Mouse (Mus musculus): Measurements from ENCODE around the gene Sart3.
A peak's percentile ranks its signal among the peaks of the same experiment; 100 is the strongest.

Sart3 gene

DNA sequence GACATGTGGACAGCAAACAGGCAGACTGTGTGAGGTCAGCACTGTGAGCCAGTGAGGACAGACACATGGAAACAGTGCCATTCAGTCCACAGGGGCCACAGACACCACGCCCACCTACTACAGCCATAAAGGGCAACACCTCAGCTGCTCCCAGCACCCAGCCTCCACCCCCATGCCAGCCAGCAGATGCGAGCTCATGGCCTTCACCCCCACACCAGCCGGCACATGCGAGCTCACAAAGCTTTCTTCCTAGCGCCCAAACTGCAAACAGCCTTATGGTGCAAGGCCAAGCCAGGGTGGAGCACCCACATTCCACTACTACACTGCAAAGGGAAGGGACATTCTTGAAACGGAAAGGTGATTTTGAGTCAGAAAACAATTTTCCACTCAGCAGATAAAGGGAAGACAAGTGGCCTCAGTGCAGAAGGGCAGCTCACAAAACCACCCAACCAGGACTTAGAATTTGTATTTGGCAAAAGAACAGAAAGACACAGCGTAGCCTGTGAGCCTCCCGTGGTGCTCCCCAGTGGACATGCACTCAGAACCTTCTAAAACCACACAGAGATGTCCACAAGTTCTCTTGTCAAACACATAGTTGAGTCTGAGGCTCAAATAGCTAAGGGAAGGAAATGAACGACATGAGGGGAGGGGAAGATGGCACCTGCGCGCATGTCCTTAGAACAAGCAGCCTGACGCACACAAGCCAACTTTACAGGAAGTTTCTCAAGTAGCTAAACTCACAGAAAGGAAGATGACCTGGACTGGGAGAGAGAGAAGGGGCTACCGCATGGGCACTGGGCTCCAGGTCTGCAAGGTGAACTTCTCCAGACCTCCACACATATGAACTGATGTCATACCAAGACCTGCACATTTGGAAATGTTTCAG is 6.4 kb downstream of the Sart3 start:
- DNase-seq (ENCODE audit: low read depth, low spot score), result no peak

DNA sequence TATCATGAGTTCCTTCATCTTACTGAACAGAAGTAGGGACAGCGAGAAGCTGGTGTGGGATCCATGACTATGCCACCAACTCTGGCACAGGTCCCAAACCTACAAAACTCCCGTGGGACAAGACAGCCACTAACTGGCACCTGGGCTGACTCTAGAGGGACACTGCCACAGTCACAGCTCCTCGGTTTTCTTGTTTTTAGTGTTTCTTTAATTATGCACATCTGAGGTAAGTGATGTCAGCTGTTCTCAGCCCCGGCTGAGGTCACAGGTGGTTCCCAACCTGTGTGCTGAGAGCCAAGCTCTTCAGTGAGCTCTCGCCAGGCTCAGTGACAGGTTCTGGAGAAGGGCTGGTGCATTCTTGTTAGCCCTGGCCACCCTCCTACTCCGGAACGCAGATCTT is 7.9 kb downstream of the Sart3 start:
- no peak for DNase-seq (ENCODE audit: low read depth, low spot score)

DNA sequence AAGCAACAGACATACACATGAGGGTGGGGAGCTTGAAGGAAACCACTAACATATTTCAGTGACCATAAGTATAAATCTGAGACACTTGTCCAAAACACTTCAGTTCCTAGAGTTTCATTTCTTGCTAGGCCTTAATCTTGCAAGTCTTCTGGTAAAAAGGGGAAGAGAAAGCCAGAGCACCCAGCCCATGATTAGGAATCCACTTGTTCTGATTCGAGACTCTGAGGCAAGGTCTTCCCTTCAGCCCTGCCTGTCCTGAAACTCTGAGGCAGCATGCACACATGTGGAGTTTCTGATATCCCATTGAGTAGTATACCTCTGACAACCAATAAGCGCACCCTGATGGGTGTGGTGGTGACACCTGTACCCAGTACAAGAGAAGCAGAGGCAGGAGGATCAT is 10.7 kb downstream of the Sart3 start:
- DNase-seq (ENCODE audit: low read depth, low spot score), result no peak

DNA sequence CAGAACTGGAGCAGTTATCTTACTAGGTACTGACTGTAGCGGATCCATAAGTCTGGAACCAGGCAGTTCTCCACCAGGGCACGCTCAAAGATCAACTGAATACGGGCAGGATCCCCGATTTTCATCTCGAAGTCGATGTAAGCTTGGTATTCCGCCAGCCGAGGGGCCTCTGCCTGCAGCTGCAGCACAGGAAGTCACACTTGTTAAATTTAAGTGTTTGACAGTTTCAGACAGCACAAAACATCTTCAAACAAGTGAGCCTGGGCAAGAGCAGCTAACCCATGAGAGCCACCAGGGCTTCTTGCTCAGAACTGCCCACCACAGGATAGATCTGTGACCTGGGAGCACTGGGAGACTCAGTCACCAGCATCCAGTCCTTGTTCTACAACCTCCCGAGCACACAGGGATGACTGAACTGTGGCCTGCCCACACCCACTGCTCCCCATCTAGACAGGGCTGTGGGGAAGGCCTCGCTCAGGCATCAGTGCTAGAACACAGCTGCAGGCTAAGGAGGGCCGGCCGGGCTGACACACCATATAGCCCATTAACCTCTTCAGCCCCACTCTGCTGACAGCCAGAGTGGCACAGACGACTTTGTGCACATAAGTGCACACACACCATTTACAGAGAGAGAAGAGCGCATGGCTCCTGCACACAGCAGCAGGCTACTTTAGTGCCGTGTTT is 16.8 kb downstream of the Sart3 start:
- DNase-seq (ENCODE audit: low read depth, low spot score), result no peak

DNA sequence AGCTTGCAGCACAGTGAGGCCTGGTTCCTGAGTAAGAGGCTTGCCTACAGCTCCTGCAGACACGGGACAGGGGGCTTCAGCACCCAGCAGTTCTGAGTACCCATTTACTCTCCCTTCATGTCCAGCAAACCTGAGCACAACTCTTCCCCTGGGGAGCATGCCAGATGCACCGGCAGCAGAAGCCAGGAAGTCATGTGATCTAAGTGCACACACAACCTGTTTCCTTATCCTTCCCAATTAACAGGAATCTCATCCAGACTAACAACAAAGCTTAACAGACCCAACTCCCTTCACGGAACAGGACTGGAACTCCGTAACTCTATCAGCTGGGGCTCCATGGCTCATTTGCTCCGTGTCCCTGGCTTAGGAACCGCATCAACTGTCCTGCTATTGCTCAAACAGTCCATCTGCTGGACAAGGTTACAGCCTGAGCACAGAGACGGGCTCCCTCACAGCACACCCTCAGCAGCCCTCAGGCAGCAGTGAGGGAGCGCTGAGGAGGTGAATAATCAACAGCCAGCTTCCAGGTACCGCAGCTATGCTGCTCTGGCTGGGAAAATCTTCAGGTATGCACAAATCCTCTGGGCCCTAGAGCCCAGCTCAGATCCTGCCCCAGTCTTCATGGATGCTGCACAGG is 20.7 kb downstream of the Sart3 start:
- no peak for DNase-seq (ENCODE audit: low read depth, low spot score)

DNA sequence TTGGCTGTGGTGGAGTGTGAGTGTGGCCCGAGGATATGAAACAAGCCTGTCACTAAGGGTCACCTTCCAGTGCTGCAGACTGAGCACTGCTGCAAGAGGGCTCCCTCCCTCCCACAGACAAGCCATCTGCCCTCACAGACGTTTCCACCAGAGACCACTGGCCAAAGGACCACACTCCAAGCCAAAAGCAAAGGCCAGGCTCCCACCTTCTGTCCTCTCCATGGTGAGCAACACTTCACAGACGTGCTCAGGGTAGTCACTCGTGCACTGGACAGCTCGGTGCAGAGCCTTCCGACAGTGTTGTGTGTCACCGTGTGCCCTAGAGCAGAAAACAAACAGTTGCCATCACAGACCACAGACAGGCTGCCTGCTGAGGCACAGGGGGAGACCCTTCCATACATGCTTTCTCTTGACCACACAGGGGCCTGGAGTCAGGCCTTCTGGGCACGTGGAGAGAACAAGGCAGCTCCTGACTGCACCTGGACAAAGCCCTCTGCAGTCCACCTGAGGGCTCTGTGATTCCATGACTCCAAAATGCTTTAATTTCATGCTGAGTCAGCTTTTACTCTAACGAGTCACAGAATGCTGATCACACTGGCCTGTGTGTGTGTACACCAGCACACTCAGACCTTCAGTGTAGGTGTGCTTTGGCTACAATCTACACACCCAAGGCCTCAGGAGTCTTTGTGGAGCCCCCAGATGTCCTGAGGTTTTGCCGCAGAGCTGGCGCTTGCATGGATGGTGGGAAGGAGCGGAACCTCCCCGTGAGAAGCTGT is 23.6 kb downstream of the Sart3 start:
- no peak for DNase-seq (ENCODE audit: low read depth, low spot score)

- no peak for DNase-seq (ENCODE audit: low read depth, low spot score)
Observed at GRCm38 (mm10) chr5:113747629-113748028, 24.7 kb downstream of the Sart3 start.

DNA sequence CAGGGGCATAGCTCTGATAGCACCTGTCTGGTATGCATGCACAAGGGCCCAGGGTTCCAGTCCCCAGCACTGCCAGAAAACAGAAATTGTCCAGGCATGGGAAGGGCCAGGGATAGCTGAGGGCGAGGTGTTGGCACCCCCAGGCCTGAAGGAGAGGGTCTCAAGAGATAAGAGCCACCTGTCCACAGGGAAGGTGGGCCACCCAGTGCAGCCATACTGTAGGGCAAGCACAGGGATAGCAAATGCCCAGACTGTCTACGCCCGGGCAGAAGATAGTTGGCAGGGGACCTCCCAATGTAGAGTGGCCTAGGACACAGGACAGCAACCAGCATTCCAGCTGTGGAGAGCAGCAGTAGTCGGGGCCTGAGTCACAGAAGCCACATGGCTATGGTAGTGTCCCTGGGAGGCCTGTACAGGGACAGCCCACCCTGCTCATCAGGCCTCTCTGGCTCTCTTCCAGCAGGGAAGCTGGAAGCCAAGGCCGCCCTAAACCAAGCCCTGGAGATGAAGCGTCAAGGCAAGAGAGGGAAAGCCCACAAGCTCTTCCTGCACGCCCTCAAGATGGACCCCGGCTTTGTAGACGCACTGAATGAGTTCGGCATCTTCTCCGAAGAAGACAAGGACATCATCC is 34.6 kb downstream of the Sart3 start:
- DNase-seq (ENCODE audit: low read depth, low spot score), result no peak

DNA sequence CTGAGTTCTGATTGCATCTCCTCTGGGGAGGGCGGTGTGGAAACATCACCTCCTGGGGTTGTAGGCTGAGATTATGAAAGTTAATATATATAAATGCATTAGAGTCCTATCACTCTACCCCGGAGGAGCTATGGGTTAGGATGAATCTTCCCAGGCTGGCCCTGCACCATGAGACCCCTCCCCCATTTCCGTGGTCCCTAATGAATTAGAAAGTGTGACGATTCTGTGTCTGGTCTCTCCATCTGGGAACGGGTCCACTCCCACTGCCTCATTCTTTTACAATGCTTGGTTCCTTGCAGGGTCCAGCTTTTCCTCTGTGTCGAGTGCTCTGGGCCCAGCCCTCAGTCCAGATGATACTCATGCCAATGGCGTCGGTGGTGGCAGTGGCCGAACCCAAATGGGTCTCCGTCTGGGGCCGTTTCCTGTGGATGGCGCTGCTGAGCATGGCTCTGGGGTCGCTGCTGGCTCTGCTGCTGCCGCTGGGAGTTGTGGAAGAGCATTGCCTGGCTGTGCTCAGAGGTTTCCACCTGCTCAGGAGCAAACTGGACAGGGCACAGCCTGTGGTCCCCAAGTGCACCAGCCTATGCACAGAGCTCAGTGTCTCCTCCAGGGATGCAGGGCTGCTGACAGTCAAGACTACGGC is 35.7 kb downstream of the Sart3 start:
- no peak for DNase-seq (ENCODE audit: low read depth, low spot score)

- no peak for DNase-seq (ENCODE audit: low read depth, low spot score)
Observed at GRCm38 (mm10) chr5:113736113-113736502, 36.2 kb downstream of the Sart3 start.

GRCm38 (mm10) chr5:113735345-113736112 is 36.8 kb downstream of the Sart3 start, which contains the start of gene Ficd:
Gene Ficd (plus strand): TSS chr5:113735803.
- peak; percentile 91 for DNase-seq (ENCODE audit: low read depth, low spot score)

GRCm38 (mm10) chr5:113735023-113735344 is 37.3 kb downstream of the Sart3 start:
- no peak for DNase-seq (ENCODE audit: low read depth, low spot score)

GRCm38 (mm10) chr5:113734376-113734775 is 37.9 kb downstream of the Sart3 start:
- no peak for DNase-seq (ENCODE audit: low read depth, low spot score)

DNA sequence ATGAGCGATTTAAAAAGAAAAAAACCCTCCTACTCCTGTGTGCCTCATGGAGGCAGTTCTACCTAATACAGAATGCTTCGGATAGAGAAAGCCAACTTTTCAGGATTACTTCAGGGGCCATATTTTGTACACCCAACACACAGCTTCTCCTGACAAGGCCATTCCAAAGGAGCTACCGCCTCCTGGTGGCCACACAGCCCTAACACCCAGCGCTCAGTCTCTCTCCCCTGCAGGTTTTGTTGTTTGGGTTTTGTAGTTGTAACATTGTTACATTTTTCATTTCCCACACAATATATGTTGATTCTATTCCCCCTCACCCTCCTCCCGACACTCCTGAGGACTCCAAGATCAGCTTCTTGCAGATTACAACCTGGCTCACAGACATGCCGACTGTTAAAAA is 40.1 kb downstream of the Sart3 start:
- no peak for DNase-seq (ENCODE audit: low read depth, low spot score)

GRCm38 (mm10) chr5:113731174-113731573 is 41.1 kb downstream of the Sart3 start:
- no peak for DNase-seq (ENCODE audit: low read depth, low spot score)

DNA sequence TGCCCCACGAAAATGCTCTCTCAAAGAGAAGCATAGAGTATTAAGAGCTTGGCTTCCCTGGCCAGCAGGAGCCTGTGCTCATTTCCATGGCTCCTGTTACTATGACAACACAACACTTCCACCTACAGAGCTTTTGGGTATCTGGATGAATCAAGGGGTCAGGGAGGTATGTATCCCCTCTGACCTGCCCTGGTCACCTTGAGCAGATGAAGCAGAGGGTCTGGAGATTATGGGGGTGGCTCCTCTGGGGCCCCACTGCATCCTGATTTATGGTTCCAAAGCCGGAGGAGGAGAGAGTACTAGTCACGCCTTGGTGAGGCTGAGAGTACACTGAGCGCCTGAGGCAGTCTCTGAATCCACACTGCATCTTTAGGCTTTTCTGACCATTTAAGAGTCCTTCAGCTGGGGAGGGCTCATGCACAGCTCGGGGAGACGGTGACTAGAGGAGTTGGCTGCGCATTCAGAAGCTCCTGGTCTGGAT is 41.6 kb downstream of the Sart3 start:
- DNase-seq (ENCODE audit: low read depth, low spot score), result no peak

DNA sequence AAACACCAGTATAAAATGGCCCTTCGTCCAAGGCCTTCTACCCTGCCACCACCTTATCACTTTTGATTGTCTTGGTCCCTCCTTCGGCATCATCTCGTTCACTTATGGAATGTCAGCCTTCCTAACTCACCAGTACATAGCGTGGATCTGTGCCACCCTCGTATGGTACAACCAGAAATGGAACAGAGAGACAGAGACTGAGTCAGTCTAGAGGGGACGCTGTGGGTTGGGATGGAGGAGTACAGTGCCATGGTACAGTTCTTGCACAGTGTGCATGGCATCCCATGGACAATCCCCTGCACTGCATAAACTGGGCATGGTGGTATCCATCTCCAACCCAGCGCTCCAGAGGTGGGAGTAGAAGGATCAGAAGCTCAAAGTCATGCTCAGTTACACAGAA is 43.6 kb downstream of the Sart3 start:
- DNase-seq (ENCODE audit: low read depth, low spot score), result no peak

DNA sequence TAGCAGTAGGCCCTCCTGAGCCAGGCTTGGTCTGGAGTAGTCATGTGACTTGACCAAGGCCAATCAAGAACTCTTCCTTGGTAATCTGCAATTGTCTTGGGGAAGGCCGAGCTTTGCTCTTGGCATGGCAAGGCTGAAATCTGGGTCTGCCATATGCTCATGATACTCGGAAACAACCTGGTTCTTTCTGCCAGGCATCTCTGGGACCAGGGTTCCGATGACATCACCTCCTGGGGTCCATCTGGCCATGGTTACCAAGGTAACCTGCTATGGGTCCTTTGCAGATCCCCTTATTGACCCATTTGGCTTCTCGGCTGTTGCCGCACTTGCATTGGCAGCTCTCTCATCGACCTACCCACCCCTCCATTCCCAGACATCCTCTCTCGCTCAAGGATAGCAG is 44.3 kb downstream of the Sart3 start:
- DNase-seq (ENCODE audit: low read depth, low spot score), result no peak

- DNase-seq (ENCODE audit: low read depth, low spot score), result no peak
Observed at GRCm38 (mm10) chr5:113727238-113727637, 45.1 kb downstream of the Sart3 start.

DNA sequence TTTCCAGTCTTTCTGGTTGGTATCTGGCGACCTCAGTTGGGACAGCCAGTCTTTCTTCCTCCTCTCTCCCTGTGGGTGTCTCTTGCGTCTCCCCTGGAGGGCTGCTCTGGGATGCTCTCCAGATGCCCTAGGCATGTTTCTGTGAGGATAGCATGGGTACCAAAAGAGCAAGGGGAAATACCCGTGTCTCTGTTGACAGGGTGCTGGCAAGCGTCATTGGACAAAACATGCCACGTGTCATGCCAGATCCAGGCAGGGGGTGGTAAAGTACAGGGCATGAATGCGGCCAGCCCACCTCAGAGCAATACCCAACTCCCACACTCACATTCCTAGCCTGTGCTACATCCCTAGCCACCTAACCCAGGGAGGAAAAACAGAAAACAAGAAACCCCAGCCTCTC is 45.7 kb downstream of the Sart3 start:
- no peak for DNase-seq (ENCODE audit: low read depth, low spot score)
